Mouse (Mus musculus) heart, embryonic 11.5 days (tissue): Measurements from ENCODE around the gene Eps15l1. TPM values are rescaled to one million over a fixed set of nuclear protein-coding genes. Genes with fewer than 3 reads are reported as not detected.

ENCODE experiments used
- ATAC-seq: fragments of 200-750 bp; cut with Nextera tagmentation; replicated peaks from 2 replicates; pipeline ENCODE4 v1.8.0; 2017; ENCODE audit warnings: moderate library complexity; ENCODE audit not compliant: insufficient number of reproducible peaks, low FRiP score, low TSS enrichment
- H3K27ac ChIP-seq: fragments of 300-500 bp; sonication (generic); 2 replicates; pipeline ENCODE4 v1.5.1; 2014; ENCODE audit warnings: mild to moderate bottlenecking, low read depth, low read length
- H3K27me3 ChIP-seq: fragments of 300-500 bp; sonication (generic); 2 replicates; pipeline ENCODE4 v1.6.1; 2014; ENCODE audit warnings: mild to moderate bottlenecking, low read length, mixed read lengths; ENCODE audit not compliant: control insufficient read depth, insufficient read depth
- H3K36me3 ChIP-seq: fragments of 300-500 bp; sonication (generic); 2 replicates; pipeline ENCODE4 v1.6.1; 2014; ENCODE audit warnings: mild to moderate bottlenecking, low read length, moderate library complexity, mixed read lengths; ENCODE audit not compliant: control insufficient read depth, insufficient read depth
- H3K4me1 ChIP-seq: fragments of 300-500 bp; sonication (generic); 2 replicates; pipeline ENCODE4 v1.6.1; 2014; ENCODE audit warnings: low read length; ENCODE audit not compliant: control insufficient read depth, insufficient read depth
- H3K4me2 ChIP-seq: fragments of 300-500 bp; sonication (generic); 2 replicates; pipeline ENCODE4 v1.6.1; 2014; ENCODE audit warnings: mild to moderate bottlenecking, moderate library complexity
- H3K4me3 ChIP-seq: fragments of 300-500 bp; sonication (generic); 2 replicates; pipeline ENCODE4 v1.5.1; 2014; ENCODE audit warnings: low read depth, low read length
- H3K9ac ChIP-seq: fragments of 300-500 bp; sonication (generic); 2 replicates; pipeline ENCODE4 v1.6.1; 2014; ENCODE audit warnings: mild to moderate bottlenecking, low read depth, low read length, moderate library complexity
- H3K9me3 ChIP-seq: fragments of 300-500 bp; sonication (generic); replicated peaks from 2 replicates; pipeline ENCODE4 v1.6.1; 2016; ENCODE audit warnings: low read length; ENCODE audit not compliant: control insufficient read depth
- WGBS: fragments of 180-500 bp; shearing (Covaris S2); extraction: QIAGEN DNeasy Blood & Tissue Kit; methylation state at CpG from one replicate; pipeline ENCODE4 v1.1.7; 2014; ENCODE audit not compliant: insufficient replicate concordance; 5-methylcytosine and 5-hydroxymethylcytosine counted together
- microRNA-seq: library from miRNA; unstranded; fragments of <30 nt; microRNA quantifications from one replicate; pipeline ENCODE4, GENCODE M21; 2016; ENCODE audit warnings: borderline number of aligned reads
- polyA plus RNA-seq: library from polyadenylated mRNA; unstranded; fragments of >200 nt; fragmentation: Nextera tagmentation; extraction: Ambion mirVana; gene quantifications from 2 replicates; pipeline ENCODE4 v1.2.1, GENCODE M21; 2014

Gene Eps15l1
- polyA plus RNA-seq, 1 experiment from 2014 or later = 49.9 TPM

GRCm38 (mm10) chr8:72295125-72295524 lies 126.1 kb downstream of the Eps15l1 start:
- Histone ChIP-seq H3K9ac (0 out of 2 replicates have a peak overlapping the region, but pooled peaks have one; percentile 11), H3K4me2 (peak overlapping the region; percentile 14; the same call in 1 of the 2 replicates), H3K9me3 (no peaks in the 10 kb centered on the region), H3K27ac (peak overlapping the region; percentile 93), H3K27me3 (no peaks in the 10 kb centered on the region), H3K4me3 (no peak overlapping the region), H3K4me1 (peaks cover 15% of the 10 kb centered on the region; the same call in 1 of the 2 replicates), H3K36me3 (no peaks in the 10 kb centered on the region)
- 60% methylated on average over 3 of the region's 3 CpGs for WGBS
- ATAC-seq = no peak

- Histone ChIP-seq H3K27ac (no peak overlapping the region), H3K27me3 (no peaks in the 10 kb centered on the region), H3K36me3 (no peaks in the 10 kb centered on the region), H3K9me3 (no peaks in the 10 kb centered on the region), H3K4me2 (no peak overlapping the region), H3K4me3 (no peak overlapping the region), H3K4me1 (peaks cover 15% of the 10 kb centered on the region; the same call in 1 of the 2 replicates), H3K9ac (no peak overlapping the region)
- no peak for ATAC-seq
Measured at GRCm38 (mm10) chr8:72293309-72293708, 128.0 kb downstream of the Eps15l1 start.

- Histone ChIP-seq H3K4me3 (no peak overlapping the region), H3K9ac (no peak overlapping the region), H3K27ac (no peak overlapping the region), H3K4me2 (no peak overlapping the region), H3K4me1 (peaks cover 14% of the 10 kb centered on the region; the same call in 1 of the 2 replicates), H3K9me3 (no peaks in the 10 kb centered on the region), H3K36me3 (no peaks in the 10 kb centered on the region), H3K27me3 (no peaks in the 10 kb centered on the region)
- 57% methylated on average over 2 of the region's 2 CpGs for WGBS
- no peak for ATAC-seq
Measured at GRCm38 (mm10) chr8:72291104-72291503, 130.2 kb downstream of the Eps15l1 start.

Small RNA genes within 50 kb of the gene (microRNA-seq; reads per million reads assigned to microRNA genes)
- 6.5 reads per million, percentile 42 among the genes with 10 or more reads in this experiment for gene Mir7068

Other genes starting within 250 kb of the Eps15l1 start
- gene Hsh2d, start 231.8 kb downstream of the Eps15l1 start, polyA plus RNA-seq = 0.11 TPM in 1 of 2 replicates, not detected in the other
- gene Cib3, start 208.6 kb downstream of the Eps15l1 start, polyA plus RNA-seq = not detected in 2 replicates
- gene Gm11034, start 207.8 kb downstream of the Eps15l1 start, polyA plus RNA-seq = not detected in 2 replicates
- gene Fam32a, start 201.7 kb downstream of the Eps15l1 start, polyA plus RNA-seq = 44.7 and 45.1 TPM in 2 replicates
- 110 and 112 TPM in 2 replicates for gene Ap1m1, start 181.4 kb downstream of the Eps15l1 start, polyA plus RNA-seq
- 22.5 and 25.2 TPM in 2 replicates for gene Gm10282, start 116.2 kb downstream of the Eps15l1 start, polyA plus RNA-seq
- gene Klf2, start 102.4 kb downstream of the Eps15l1 start, polyA plus RNA-seq = 16.7 and 17.7 TPM in 2 replicates
- gene Calr3, start 22.4 kb upstream of the Eps15l1 start, polyA plus RNA-seq = 0.82 and 1.2 TPM in 2 replicates
- gene 1700030K09Rik, start 22.4 kb upstream of the Eps15l1 start, polyA plus RNA-seq = 9.2 and 10.3 TPM in 2 replicates
- 42.2 and 44.5 TPM in 2 replicates for gene Cherp, start 53.8 kb upstream of the Eps15l1 start, polyA plus RNA-seq
- gene Slc35e1, start 71.2 kb upstream of the Eps15l1 start, polyA plus RNA-seq = 12.2 and 12.6 TPM in 2 replicates
- 8.5 and 9.0 TPM in 2 replicates for gene Med26, start 126.8 kb upstream of the Eps15l1 start, polyA plus RNA-seq
- 101 and 114 TPM in 2 replicates for gene Smim7, start 149.6 kb upstream of the Eps15l1 start, polyA plus RNA-seq
- 55.4 and 64.6 TPM in 2 replicates for gene Tmem38a, start 150.6 kb upstream of the Eps15l1 start, polyA plus RNA-seq
- 0.07 and 0.10 TPM in 2 replicates for gene Nwd1, start 225.3 kb upstream of the Eps15l1 start, polyA plus RNA-seq